Mouse (Mus musculus): Measurements from ENCODE around the gene Utp14b. TPM values are rescaled to one million over a fixed set of nuclear protein-coding genes. Genes with fewer than 3 reads are reported as not detected.

Gene Utp14b
- polyA plus RNA-seq, 1 experiment from 2014 or later, result 2.8 TPM

GRCm38 (mm10) chr1:78642197-78642596, 15.6 kb upstream of the Utp14b start:
- H3K9ac ChIP-seq (ENCODE audit: low read depth, low read length), result no peak overlapping the region
- ATAC-seq (replicated peaks; ENCODE audit: low FRiP score) (no peak), DNase-seq (ENCODE audit: low spot score) (no peak)
- H3K36me3 ChIP-seq (ENCODE audit: control insufficient read depth, insufficient read depth, low read length), result no peaks in the 10 kb centered on the region
- WGBS, result 85% methylated on average over 2 of the region's 2 CpGs
- H3K27ac ChIP-seq (ENCODE audit: low read depth, low read length), result no peak overlapping the region
- H3K4me1 ChIP-seq (replicated peaks; ENCODE audit: control insufficient read depth, insufficient read depth, low read length), result no peaks in the 10 kb centered on the region
- H3K27me3 ChIP-seq (replicated peaks; ENCODE audit: control insufficient read depth, insufficient read depth, low read length), result no peaks in the 10 kb centered on the region
- no peak overlapping the region for H3K4me2 ChIP-seq
- no peak overlapping the region for H3K4me3 ChIP-seq (ENCODE audit: low read depth, low read length)
- H3K9me3 ChIP-seq (ENCODE audit: control insufficient read depth, low read length), result no peaks in the 10 kb centered on the region

GRCm38 (mm10) chr1:78647317-78647885, 10.4 kb upstream of the Utp14b start:
- H3K27ac ChIP-seq (ENCODE audit: low read depth, low read length), result no peak overlapping the region
- H3K4me2 ChIP-seq, result no peak overlapping the region
- no peak overlapping the region for H3K9ac ChIP-seq (ENCODE audit: low read depth, low read length)
- H3K4me3 ChIP-seq (ENCODE audit: low read depth, low read length), result no peak overlapping the region
- no peaks in the 10 kb centered on the region for H3K36me3 ChIP-seq (ENCODE audit: control insufficient read depth, insufficient read depth, low read length)
- WGBS, result 69% methylated on average over 8 of the region's 8 CpGs
- H3K27me3 ChIP-seq (replicated peaks; ENCODE audit: control insufficient read depth, insufficient read depth, low read length), result no peaks in the 10 kb centered on the region
- ATAC-seq (replicated peaks; ENCODE audit: low FRiP score) (no peak), DNase-seq (ENCODE audit: low spot score) (no peak)
- H3K4me1 ChIP-seq (replicated peaks; ENCODE audit: control insufficient read depth, insufficient read depth, low read length), result no peaks in the 10 kb centered on the region
- H3K9me3 ChIP-seq (ENCODE audit: control insufficient read depth, low read length), result no peaks in the 10 kb centered on the region

- no peak overlapping the region for H3K9ac ChIP-seq (ENCODE audit: low read depth, low read length)
- H3K4me1 ChIP-seq (replicated peaks; ENCODE audit: control insufficient read depth, insufficient read depth, low read length), result no peaks in the 10 kb centered on the region
- ATAC-seq (replicated peaks; ENCODE audit: low FRiP score), result no peak
- no peaks in the 10 kb centered on the region for H3K36me3 ChIP-seq (ENCODE audit: control insufficient read depth, insufficient read depth, low read length)
- 54% methylated on average over 6 of the region's 6 CpGs for WGBS
- DNase-seq (ENCODE audit: low spot score), result no peak
- no peaks in the 10 kb centered on the region for H3K27me3 ChIP-seq (replicated peaks; ENCODE audit: control insufficient read depth, insufficient read depth, low read length)
- no peak overlapping the region for H3K4me3 ChIP-seq (ENCODE audit: low read depth, low read length)
- no peak overlapping the region for H3K4me2 ChIP-seq
- H3K27ac ChIP-seq (ENCODE audit: low read depth, low read length), result no peak overlapping the region
- H3K9me3 ChIP-seq (ENCODE audit: control insufficient read depth, low read length), result no peaks in the 10 kb centered on the region
Observed at GRCm38 (mm10) chr1:78649269-78650061, 8.4 kb upstream of the Utp14b start.

- DNase-seq (ENCODE audit: low spot score), result no peak
- H3K9ac ChIP-seq (ENCODE audit: low read depth, low read length), result no peak overlapping the region
- H3K4me2 ChIP-seq, result no peak overlapping the region
- H3K4me1 ChIP-seq (replicated peaks; ENCODE audit: control insufficient read depth, insufficient read depth, low read length), result peaks cover 15% of the 10 kb centered on the region
- H3K9me3 ChIP-seq (ENCODE audit: control insufficient read depth, low read length), result no peaks in the 10 kb centered on the region
- H3K4me3 ChIP-seq (ENCODE audit: low read depth, low read length), result no peak overlapping the region
- ATAC-seq (replicated peaks; ENCODE audit: low FRiP score), result no peak
- WGBS, result 34% methylated on average over 2 of the region's 2 CpGs
- H3K27me3 ChIP-seq (replicated peaks; ENCODE audit: control insufficient read depth, insufficient read depth, low read length), result no peaks in the 10 kb centered on the region
- H3K27ac ChIP-seq (ENCODE audit: low read depth, low read length), result no peak overlapping the region
- H3K36me3 ChIP-seq (ENCODE audit: control insufficient read depth, insufficient read depth, low read length), result no peaks in the 10 kb centered on the region
Observed at GRCm38 (mm10) chr1:78656472-78656871, 1.4 kb upstream of the Utp14b start.

GRCm38 (mm10) chr1:78657021-78657629, 713 bp upstream of the Utp14b start:
- ATAC-seq (replicated peaks; ENCODE audit: low FRiP score), result no peak
- no peaks in the 10 kb centered on the region for H3K36me3 ChIP-seq (ENCODE audit: control insufficient read depth, insufficient read depth, low read length)
- WGBS, result 30% methylated on average over 22 of the region's 22 CpGs
- H3K4me2 ChIP-seq, result peak overlapping the region; percentile 69
- DNase-seq (ENCODE audit: low spot score), result no peak
- H3K27me3 ChIP-seq (replicated peaks; ENCODE audit: control insufficient read depth, insufficient read depth, low read length), result no peaks in the 10 kb centered on the region
- H3K27ac ChIP-seq (ENCODE audit: low read depth, low read length), result no peak overlapping the region; the same call in 1 of the 2 replicates
- H3K4me3 ChIP-seq (ENCODE audit: low read depth, low read length), result peak overlapping the region; percentile 94
- peaks cover 15% of the 10 kb centered on the region for H3K4me1 ChIP-seq (replicated peaks; ENCODE audit: control insufficient read depth, insufficient read depth, low read length)
- no peaks in the 10 kb centered on the region for H3K9me3 ChIP-seq (ENCODE audit: control insufficient read depth, low read length)
- peak overlapping the region; percentile 54; the same call in 1 of the 2 replicates for H3K9ac ChIP-seq (ENCODE audit: low read depth, low read length)

GRCm38 (mm10) chr1:78658441-78659269, 817 bp downstream of the Utp14b start:
- DNase-seq (ENCODE audit: low spot score), result peak; percentile 36
- no peaks in the 10 kb centered on the region for H3K27me3 ChIP-seq (replicated peaks; ENCODE audit: control insufficient read depth, insufficient read depth, low read length)
- H3K4me2 ChIP-seq, result peak overlapping the region; percentile 69
- H3K27ac ChIP-seq (ENCODE audit: low read depth, low read length), result peak overlapping the region; percentile 88
- WGBS, result 4% methylated on average over 20 of the region's 20 CpGs
- no peaks in the 10 kb centered on the region for H3K36me3 ChIP-seq (ENCODE audit: control insufficient read depth, insufficient read depth, low read length)
- H3K4me3 ChIP-seq (ENCODE audit: low read depth, low read length), result peak overlapping the region; percentile 94
- ATAC-seq (replicated peaks; ENCODE audit: low FRiP score), result no peak
- peak overlapping the region; percentile 97 for H3K9ac ChIP-seq (ENCODE audit: low read depth, low read length)
- no peaks in the 10 kb centered on the region for H3K9me3 ChIP-seq (ENCODE audit: control insufficient read depth, low read length)
- peaks cover 15% of the 10 kb centered on the region for H3K4me1 ChIP-seq (replicated peaks; ENCODE audit: control insufficient read depth, insufficient read depth, low read length)

GRCm38 (mm10) chr1:78659270-78659823, 1.5 kb downstream of the Utp14b start:
- Histone ChIP-seq H3K36me3 (ENCODE audit: control insufficient read depth, insufficient read depth, low read length) (peaks cover 2% of the 10 kb centered on the region; the same call in 1 of the 2 replicates), H3K27ac (ENCODE audit: low read depth, low read length) (no peak overlapping the region), H3K4me2 (peak overlapping the region; percentile 69), H3K4me3 (ENCODE audit: low read depth, low read length) (peak overlapping the region; percentile 94), H3K9ac (ENCODE audit: low read depth, low read length) (peak overlapping the region; percentile 97), H3K9me3 (ENCODE audit: control insufficient read depth, low read length) (no peaks in the 10 kb centered on the region), H3K4me1 (replicated peaks; ENCODE audit: control insufficient read depth, insufficient read depth, low read length) (peaks cover 15% of the 10 kb centered on the region), H3K27me3 (replicated peaks; ENCODE audit: control insufficient read depth, insufficient read depth, low read length) (no peaks in the 10 kb centered on the region)
- ATAC-seq (replicated peaks; ENCODE audit: low FRiP score), result no peak
- 53% methylated on average over 4 of the region's 4 CpGs for WGBS
- DNase-seq (ENCODE audit: low spot score), result no peak

- H3K27me3 ChIP-seq (replicated peaks; ENCODE audit: control insufficient read depth, insufficient read depth, low read length), result no peaks in the 10 kb centered on the region
- H3K9me3 ChIP-seq (ENCODE audit: control insufficient read depth, low read length), result no peaks in the 10 kb centered on the region
- peaks cover 10% of the 10 kb centered on the region for H3K4me1 ChIP-seq (replicated peaks; ENCODE audit: control insufficient read depth, insufficient read depth, low read length)
- ATAC-seq (replicated peaks; ENCODE audit: low FRiP score), result no peak
- DNase-seq (ENCODE audit: low spot score), result no peak
- H3K9ac ChIP-seq (ENCODE audit: low read depth, low read length), result no peak overlapping the region
- H3K36me3 ChIP-seq (ENCODE audit: control insufficient read depth, insufficient read depth, low read length), result peaks cover 17% of the 10 kb centered on the region
- no peak overlapping the region for H3K4me2 ChIP-seq
- WGBS, result 88% methylated on average over 4 of the region's 4 CpGs
- no peak overlapping the region for H3K4me3 ChIP-seq (ENCODE audit: low read depth, low read length)
- H3K27ac ChIP-seq (ENCODE audit: low read depth, low read length), result no peak overlapping the region
Observed at GRCm38 (mm10) chr1:78664326-78664725, 6.5 kb downstream of the Utp14b start.
